Mouse (Mus musculus): ENCODE measurements around the gene Tango6.
"Not testable (repeated sequence)": the region's sequence is repeated elsewhere in the genome, so short reads cannot be mapped to it uniquely, and the experiment has no call there.

Gene Tango6

GRCm38 (mm10) chr8:106761317-106761716, 78.4 kb downstream of the Tango6 start:
- peak; percentile 12 for DNase-seq (ENCODE audit: low spot score)

GRCm38 (mm10) chr8:106761867-106762523, 79.1 kb downstream of the Tango6 start:
- DNase-seq (ENCODE audit: low spot score), result peak; percentile 68

- no peak for DNase-seq (ENCODE audit: low spot score)
Measured at GRCm38 (mm10) chr8:106764529-106764928, 81.7 kb downstream of the Tango6 start.

- DNase-seq (ENCODE audit: low spot score), result no peak
Measured at GRCm38 (mm10) chr8:106765570-106765969, 82.7 kb downstream of the Tango6 start.

GRCm38 (mm10) chr8:106766736-106767135, 83.9 kb downstream of the Tango6 start:
- no peak for DNase-seq (ENCODE audit: low spot score)

GRCm38 (mm10) chr8:106769147-106769805, 86.4 kb downstream of the Tango6 start:
- DNase-seq (ENCODE audit: low spot score), result no peak

GRCm38 (mm10) chr8:106770596-106771179, 87.8 kb downstream of the Tango6 start:
- no peak for DNase-seq (ENCODE audit: low spot score)

GRCm38 (mm10) chr8:106772094-106772493, 89.2 kb downstream of the Tango6 start:
- DNase-seq (ENCODE audit: low spot score), result no peak

GRCm38 (mm10) chr8:106772501-106772900, 89.6 kb downstream of the Tango6 start:
- no peak for DNase-seq (ENCODE audit: low spot score)

- no peak for DNase-seq (ENCODE audit: low spot score)
Measured at GRCm38 (mm10) chr8:106774567-106775320, 91.9 kb downstream of the Tango6 start.

- no peak for DNase-seq (ENCODE audit: low spot score)
Measured at GRCm38 (mm10) chr8:106789623-106790022, 106.8 kb downstream of the Tango6 start.

- DNase-seq (ENCODE audit: low spot score), result no peak
Measured at GRCm38 (mm10) chr8:106794820-106795219, 112.0 kb downstream of the Tango6 start.

GRCm38 (mm10) chr8:106799821-106800220, 117.0 kb downstream of the Tango6 start:
- peak; percentile 11 for DNase-seq (ENCODE audit: low spot score)

GRCm38 (mm10) chr8:106801261-106801660, 118.4 kb downstream of the Tango6 start:
- no peak for DNase-seq (ENCODE audit: low spot score)

GRCm38 (mm10) chr8:106802384-106803137, 119.7 kb downstream of the Tango6 start:
- not testable (repeated sequence) for DNase-seq (ENCODE audit: low spot score)

- DNase-seq (ENCODE audit: low spot score), result no peak
Measured at GRCm38 (mm10) chr8:106805859-106806258, 123.0 kb downstream of the Tango6 start.

- no peak for DNase-seq (ENCODE audit: low spot score)
Measured at GRCm38 (mm10) chr8:106807461-106807860, 124.6 kb downstream of the Tango6 start.

GRCm38 (mm10) chr8:106809726-106810125, 126.9 kb downstream of the Tango6 start:
- DNase-seq (ENCODE audit: low spot score), result no peak

- no peak for DNase-seq (ENCODE audit: low spot score)
Measured at GRCm38 (mm10) chr8:106810406-106810805, 127.5 kb downstream of the Tango6 start.

GRCm38 (mm10) chr8:106812560-106812959, 129.7 kb downstream of the Tango6 start:
- no peak for DNase-seq (ENCODE audit: low spot score)

GRCm38 (mm10) chr8:106816431-106817170, 133.7 kb downstream of the Tango6 start:
- no peak for DNase-seq (ENCODE audit: low spot score)
